Mouse (Mus musculus) liver, embryonic 14.5 days (tissue): ENCODE measurements around the gene Gm49320.

Experiments
- CTCF ChIP-seq: IDR thresholded peaks from 2 replicates; pipeline ENCODE4 v1.5.1; 2016; ENCODE audit warnings: antibody characterized with exemption, low read depth, control low read depth
- EP300 ChIP-seq: IDR thresholded peaks from 2 replicates; pipeline ENCODE4 v1.6.1; 2016; ENCODE audit warnings: antibody characterized with exemption, low read depth

DNA sequence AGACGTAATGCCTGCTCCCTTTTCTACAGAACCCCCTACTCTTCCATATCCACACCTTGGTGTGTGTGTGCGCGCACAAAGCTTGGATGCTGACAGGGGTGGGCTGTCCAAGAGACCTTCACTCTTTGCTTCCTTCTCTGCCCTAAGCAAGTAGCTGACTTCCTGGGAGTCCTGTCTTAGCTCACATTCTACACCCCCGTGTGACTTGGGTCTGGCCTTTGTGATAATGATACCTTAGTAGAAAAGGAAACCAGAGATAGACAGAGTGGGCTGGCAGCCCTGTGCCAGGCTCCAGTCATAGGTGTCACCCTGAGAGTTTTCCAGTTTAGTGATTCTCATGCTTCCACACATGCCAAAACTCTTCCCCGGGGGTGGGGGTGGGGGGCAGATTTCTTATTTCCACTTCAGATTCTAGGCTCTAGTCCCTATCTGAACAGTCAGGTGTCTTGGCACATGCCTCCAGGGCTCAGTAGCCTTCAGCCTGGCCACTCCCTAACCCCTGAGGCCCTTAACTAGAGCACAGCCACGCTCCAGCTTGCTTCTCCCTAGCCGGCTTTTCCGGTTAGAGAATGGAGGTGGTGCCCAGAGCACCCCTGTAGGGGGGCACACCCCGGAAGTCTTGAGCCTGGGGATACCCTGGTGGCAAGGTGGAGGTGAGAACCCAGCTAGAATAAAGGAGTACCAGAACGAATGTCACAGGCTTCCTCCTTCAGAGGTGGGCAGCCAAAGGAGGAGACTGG lies 7.9 kb upstream of the Gm49320 start:
- TF ChIP-seq CTCF (no peak), EP300 (no peak)
